Mouse (Mus musculus): Measurements from ENCODE around the gene Olfr824. TPM values are rescaled to one million over a fixed set of nuclear protein-coding genes. Genes with fewer than 3 reads are reported as not detected.
"Not testable (repeated sequence)": the region's sequence is repeated elsewhere in the genome, so short reads cannot be mapped to it uniquely, and the experiment has no call there.

Olfr824 gene
- not detected in 2 replicates for polyA plus RNA-seq (2014; fragmentation: Nextera tagmentation; extraction: Ambion mirVana)

DNA sequence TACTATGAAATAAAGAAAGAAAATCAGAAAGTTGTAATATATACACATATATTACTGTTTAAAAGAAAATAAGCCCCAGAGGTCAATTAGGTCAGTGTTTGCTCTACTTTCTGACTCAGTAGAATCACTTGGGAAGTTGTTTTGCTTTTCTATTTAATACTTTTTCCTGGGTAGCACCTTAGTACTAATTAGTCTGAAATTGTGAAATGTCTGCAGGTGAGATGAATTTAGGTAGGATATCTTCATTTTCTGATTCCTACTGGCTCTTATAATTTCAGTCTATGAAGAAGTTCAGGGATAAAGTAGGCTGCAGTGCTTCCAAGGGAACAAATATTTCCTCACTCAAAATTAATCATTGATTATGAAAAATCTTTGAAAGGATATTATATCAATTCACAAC is at the start of gene Olfr824:
Gene Olfr824 (minus strand): TSS at position 101 of the 400 bp plus-strand sequence.
- not testable (repeated sequence) for H3K4me2 ChIP-seq; H3K9me3 ChIP-seq (replicated peaks; ENCODE audit: control insufficient read depth, low read length); H3K9ac ChIP-seq (ENCODE audit: low read depth, low read length); H3K4me3 ChIP-seq (ENCODE audit: low read depth, low read length); H3K4me1 ChIP-seq (ENCODE audit: control insufficient read depth, insufficient read depth, low read length); H3K27ac ChIP-seq (ENCODE audit: low read depth, low read length); ATAC-seq (replicated peaks; ENCODE audit: insufficient number of reproducible peaks, low FRiP score, low TSS enrichment); H3K27me3 ChIP-seq (ENCODE audit: control insufficient read depth, insufficient read depth, low read length); H3K36me3 ChIP-seq (ENCODE audit: control insufficient read depth, insufficient read depth, low read length)

DNA sequence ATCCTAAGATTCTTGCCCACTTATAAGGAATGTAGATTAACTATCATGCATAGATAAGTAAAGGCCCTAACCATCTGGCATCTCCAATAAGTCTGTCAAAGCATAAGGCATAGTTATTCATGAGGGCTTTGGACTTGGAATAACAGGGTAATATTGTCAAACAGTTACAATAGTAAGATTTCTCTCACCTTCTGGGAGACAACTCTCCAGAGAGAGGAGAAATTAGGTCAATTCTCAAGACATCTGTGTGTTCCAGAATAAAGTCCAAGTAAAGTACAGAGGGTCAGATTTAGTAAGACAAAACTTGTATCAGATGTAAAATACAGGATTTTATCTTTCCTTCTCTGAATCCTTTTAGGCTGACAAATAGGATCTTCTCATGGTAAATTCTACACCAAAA is 36.9 kb upstream of the Olfr824 start, which contains the start of gene Olfr825:
Gene Olfr825 (minus strand): TSS at position 101 of the 400 bp plus-strand sequence.
- ATAC-seq (replicated peaks; ENCODE audit: insufficient number of reproducible peaks, low FRiP score, low TSS enrichment), result no peak
- Histone ChIP-seq H3K36me3 (ENCODE audit: control insufficient read depth, insufficient read depth, low read length) (no peaks in the 10 kb centered on the region), H3K9me3 (replicated peaks; ENCODE audit: control insufficient read depth, low read length) (no peaks in the 10 kb centered on the region)

DNA sequence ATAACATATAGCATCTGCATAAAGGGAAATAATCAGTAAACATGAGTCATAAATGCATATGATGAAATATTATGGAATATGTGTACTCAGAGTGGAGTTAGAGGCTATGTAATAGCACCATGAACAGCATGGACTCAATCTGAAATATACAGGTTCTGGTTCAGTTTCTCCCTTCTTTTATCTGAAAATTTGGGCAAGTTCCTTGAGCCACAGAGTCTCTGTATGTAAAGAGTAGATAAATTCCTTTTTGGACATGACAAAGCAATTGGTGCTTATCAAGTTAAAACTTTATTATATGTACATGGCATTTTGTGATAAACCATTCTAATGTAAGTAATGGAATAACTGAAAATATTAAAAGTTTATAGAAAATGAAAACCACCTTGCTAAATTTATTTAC is 35.4 kb upstream of the Olfr824 start:
- Histone ChIP-seq H3K9ac (ENCODE audit: low read depth, low read length) (no peak overlapping the region), H3K27ac (ENCODE audit: low read depth, low read length) (no peak overlapping the region), H3K4me3 (ENCODE audit: low read depth, low read length) (no peak overlapping the region), H3K4me1 (ENCODE audit: control insufficient read depth, insufficient read depth, low read length) (no peaks in the 10 kb centered on the region), H3K4me2 (no peak overlapping the region), H3K27me3 (ENCODE audit: control insufficient read depth, insufficient read depth, low read length) (no peaks in the 10 kb centered on the region), H3K36me3 (ENCODE audit: control insufficient read depth, insufficient read depth, low read length) (no peaks in the 10 kb centered on the region), H3K9me3 (replicated peaks; ENCODE audit: control insufficient read depth, low read length) (no peaks in the 10 kb centered on the region)
- ATAC-seq (replicated peaks; ENCODE audit: insufficient number of reproducible peaks, low FRiP score, low TSS enrichment), result no peak

More for the DNA sequence above, 36.9 kb upstream of the Olfr824 start, which contains the start of gene Olfr825:
- no peak within 1 kb of the TSS for H3K4me3 ChIP-seq (ENCODE audit: low read depth, low read length)
- H3K27me3 ChIP-seq (ENCODE audit: control insufficient read depth, insufficient read depth, low read length), result no peaks in the 10 kb centered on the region
- H3K4me2 ChIP-seq, result no peak within 1 kb of the TSS
- H3K27ac ChIP-seq (ENCODE audit: low read depth, low read length), result no peak within 1 kb of the TSS
- H3K9ac ChIP-seq (ENCODE audit: low read depth, low read length), result no peak within 1 kb of the TSS
- no peaks in the 10 kb centered on the region for H3K4me1 ChIP-seq (ENCODE audit: control insufficient read depth, insufficient read depth, low read length)

DNA sequence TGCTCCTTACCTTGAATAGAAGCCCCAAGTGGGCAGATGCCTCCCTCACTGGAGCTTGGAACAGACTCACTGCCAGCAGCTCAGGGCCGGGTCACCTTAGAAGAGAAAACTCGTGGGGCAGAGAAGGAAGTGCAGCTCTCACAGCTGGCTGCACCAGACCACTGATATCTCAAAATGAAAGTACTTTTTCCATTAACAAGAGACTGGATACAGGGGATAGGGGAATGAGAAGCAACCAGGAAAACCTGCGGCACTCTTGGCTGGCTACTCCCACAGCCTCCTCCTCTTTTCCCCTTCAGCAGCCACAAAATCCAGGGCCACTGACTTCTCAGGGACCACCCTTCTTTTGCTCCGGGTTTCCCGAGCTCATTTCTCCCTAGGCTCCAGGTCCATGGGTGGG is 14.3 kb upstream of the Olfr824 start:
- WGBS (ENCODE audit: insufficient replicate concordance), result 64% methylated on average over 5 of the region's 5 CpGs
- Histone ChIP-seq H3K27ac (ENCODE audit: low read depth, low read length) (no peak overlapping the region), H3K9ac (ENCODE audit: low read depth, low read length) (no peak overlapping the region), H3K4me2 (no peak overlapping the region), H3K36me3 (ENCODE audit: control insufficient read depth, insufficient read depth, low read length) (no peaks in the 10 kb centered on the region), H3K4me1 (ENCODE audit: control insufficient read depth, insufficient read depth, low read length) (no peaks in the 10 kb centered on the region), H3K9me3 (replicated peaks; ENCODE audit: control insufficient read depth, low read length) (no peaks in the 10 kb centered on the region), H3K4me3 (ENCODE audit: low read depth, low read length) (no peak overlapping the region), H3K27me3 (ENCODE audit: control insufficient read depth, insufficient read depth, low read length) (no peaks in the 10 kb centered on the region)
- no peak for ATAC-seq (replicated peaks; ENCODE audit: insufficient number of reproducible peaks, low FRiP score, low TSS enrichment)

DNA sequence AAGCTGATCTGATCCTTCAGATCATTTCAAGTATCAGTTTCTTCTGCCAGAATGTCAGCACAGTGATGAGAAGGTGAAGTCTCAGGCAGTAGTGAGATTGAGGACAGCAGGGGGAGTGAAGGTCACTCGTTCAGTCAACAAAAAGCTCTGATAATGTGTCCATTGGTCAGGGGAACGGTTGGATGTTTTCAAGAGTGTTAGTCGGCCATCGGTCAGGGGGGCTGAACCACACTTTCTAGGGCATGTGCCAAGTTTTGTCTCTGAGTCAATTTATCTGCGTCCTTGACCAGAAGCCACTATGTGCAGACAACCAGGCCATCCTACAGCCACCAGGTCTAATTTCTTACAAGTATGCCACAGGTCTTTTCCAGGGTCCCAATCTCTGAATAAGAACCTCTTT is 12.7 kb upstream of the Olfr824 start:
- H3K27ac ChIP-seq (ENCODE audit: low read depth, low read length); ATAC-seq (replicated peaks; ENCODE audit: insufficient number of reproducible peaks, low FRiP score, low TSS enrichment); H3K4me3 ChIP-seq (ENCODE audit: low read depth, low read length); H3K9ac ChIP-seq (ENCODE audit: low read depth, low read length); H3K4me1 ChIP-seq (ENCODE audit: control insufficient read depth, insufficient read depth, low read length); H3K27me3 ChIP-seq (ENCODE audit: control insufficient read depth, insufficient read depth, low read length); H3K36me3 ChIP-seq (ENCODE audit: control insufficient read depth, insufficient read depth, low read length); H3K4me2 ChIP-seq; H3K9me3 ChIP-seq (replicated peaks; ENCODE audit: control insufficient read depth, low read length): not testable (repeated sequence)
- WGBS (ENCODE audit: insufficient replicate concordance), result 67% methylated on average over 5 of the region's 5 CpGs

DNA sequence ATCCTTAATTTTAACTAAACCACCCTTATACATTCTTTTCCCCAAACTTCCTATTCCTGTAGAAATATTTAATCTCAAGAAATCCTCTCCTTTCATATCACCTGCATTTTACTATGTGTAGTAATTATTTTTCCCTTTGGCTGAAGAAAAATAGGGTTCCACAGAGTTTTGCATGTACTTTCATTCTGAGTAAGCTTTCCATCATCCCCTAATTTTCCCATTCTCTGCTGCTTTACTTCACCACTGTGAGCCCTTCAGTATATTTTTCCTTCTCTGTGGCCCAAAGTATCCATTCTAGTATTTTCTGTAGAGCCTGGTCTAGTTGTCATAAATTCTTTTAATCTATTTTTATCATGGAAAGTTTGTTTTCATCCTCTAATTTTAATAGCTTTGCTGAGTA is 5.0 kb upstream of the Olfr824 start:
- H3K9me3 ChIP-seq (replicated peaks; ENCODE audit: control insufficient read depth, low read length), result no peaks in the 10 kb centered on the region
- H3K36me3 ChIP-seq (ENCODE audit: control insufficient read depth, insufficient read depth, low read length), result no peaks in the 10 kb centered on the region
- H3K27me3 ChIP-seq (ENCODE audit: control insufficient read depth, insufficient read depth, low read length), result no peaks in the 10 kb centered on the region
- no peak for ATAC-seq (replicated peaks; ENCODE audit: insufficient number of reproducible peaks, low FRiP score, low TSS enrichment)
- no peak overlapping the region for H3K9ac ChIP-seq (ENCODE audit: low read depth, low read length)
- no peak overlapping the region for H3K4me3 ChIP-seq (ENCODE audit: low read depth, low read length)
- no peaks in the 10 kb centered on the region for H3K4me1 ChIP-seq (ENCODE audit: control insufficient read depth, insufficient read depth, low read length)
- H3K27ac ChIP-seq (ENCODE audit: low read depth, low read length), result no peak overlapping the region
- no peak overlapping the region for H3K4me2 ChIP-seq

DNA sequence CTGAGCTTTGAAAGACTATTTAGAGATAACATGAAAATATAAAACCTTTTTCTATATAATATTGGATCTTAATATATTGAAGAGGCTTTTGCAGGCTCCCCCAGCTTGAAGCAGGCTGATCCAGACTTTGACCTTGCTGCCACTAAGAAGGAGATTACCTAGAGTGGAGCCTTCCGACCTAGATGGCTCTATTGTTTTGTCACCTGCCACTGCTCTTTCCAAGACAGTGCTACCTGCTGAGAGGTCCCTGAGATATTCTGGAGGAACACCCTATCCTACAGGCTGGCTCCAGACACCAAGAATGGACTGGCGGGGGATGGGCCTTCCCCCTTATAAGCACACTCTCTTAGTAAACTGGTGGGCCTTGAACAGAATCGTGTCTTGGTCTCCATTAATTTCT is 13.8 kb downstream of the Olfr824 start:
- H3K4me3 ChIP-seq (ENCODE audit: low read depth, low read length); H3K4me2 ChIP-seq; H3K9ac ChIP-seq (ENCODE audit: low read depth, low read length); H3K4me1 ChIP-seq (ENCODE audit: control insufficient read depth, insufficient read depth, low read length); ATAC-seq (replicated peaks; ENCODE audit: insufficient number of reproducible peaks, low FRiP score, low TSS enrichment); H3K36me3 ChIP-seq (ENCODE audit: control insufficient read depth, insufficient read depth, low read length); H3K9me3 ChIP-seq (replicated peaks; ENCODE audit: control insufficient read depth, low read length); H3K27ac ChIP-seq (ENCODE audit: low read depth, low read length); H3K27me3 ChIP-seq (ENCODE audit: control insufficient read depth, insufficient read depth, low read length): not testable (repeated sequence)
- WGBS (ENCODE audit: insufficient replicate concordance), result 60% methylated on average over 3 of the region's 3 CpGs

DNA sequence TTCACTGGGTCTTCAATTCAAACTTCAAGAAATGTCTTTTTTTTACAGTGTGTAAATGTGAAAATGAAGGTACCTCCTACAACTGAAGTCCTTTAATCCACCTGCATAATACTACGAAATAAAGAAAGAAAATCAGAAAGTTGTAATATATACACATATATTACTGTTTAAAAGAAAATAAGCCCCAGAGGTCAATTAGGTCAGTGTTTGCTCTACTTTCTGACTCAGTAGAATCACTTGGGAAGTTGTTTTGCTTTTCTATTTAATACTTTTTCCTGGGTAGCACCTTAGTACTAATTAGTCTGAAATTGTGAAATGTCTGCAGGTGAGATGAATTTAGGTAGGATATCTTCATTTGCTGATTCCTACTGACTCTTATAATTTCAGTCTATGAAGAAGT is 14.5 kb downstream of the Olfr824 start, which contains the start of gene Olfr823:
Gene Olfr823 (minus strand): TSS at position 101 of the 400 bp plus-strand sequence.
- not testable (repeated sequence) for H3K4me3 ChIP-seq (ENCODE audit: low read depth, low read length); H3K9me3 ChIP-seq (replicated peaks; ENCODE audit: control insufficient read depth, low read length); ATAC-seq (replicated peaks; ENCODE audit: insufficient number of reproducible peaks, low FRiP score, low TSS enrichment); H3K27me3 ChIP-seq (ENCODE audit: control insufficient read depth, insufficient read depth, low read length); H3K36me3 ChIP-seq (ENCODE audit: control insufficient read depth, insufficient read depth, low read length); H3K9ac ChIP-seq (ENCODE audit: low read depth, low read length); H3K4me2 ChIP-seq; H3K4me1 ChIP-seq (ENCODE audit: control insufficient read depth, insufficient read depth, low read length); H3K27ac ChIP-seq (ENCODE audit: low read depth, low read length)
- WGBS (ENCODE audit: insufficient replicate concordance), result 73% methylated on average over 1 of the region's 1 CpGs

DNA sequence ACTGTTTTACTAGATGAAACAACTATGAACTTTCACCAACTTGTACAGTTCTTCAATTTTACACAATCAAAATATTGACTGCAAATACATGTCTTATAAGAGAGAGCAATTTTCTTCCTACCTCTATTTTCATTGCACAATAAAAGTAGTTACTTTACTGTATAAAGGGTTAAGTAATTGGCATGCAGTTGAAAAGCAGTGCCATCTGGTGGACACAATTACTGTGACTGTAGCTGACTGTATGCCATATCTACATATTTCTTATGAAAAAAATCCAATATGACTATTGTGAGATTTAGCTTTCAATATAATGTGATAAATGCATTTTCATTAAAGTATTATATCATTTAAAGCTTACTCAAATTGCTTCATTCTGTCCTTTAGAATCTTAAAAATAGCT is 33.7 kb downstream of the Olfr824 start:
- no peak for ATAC-seq (replicated peaks; ENCODE audit: insufficient number of reproducible peaks, low FRiP score, low TSS enrichment)

More for the DNA sequence above, 33.7 kb downstream of the Olfr824 start:
- Histone ChIP-seq H3K27me3 (ENCODE audit: control insufficient read depth, insufficient read depth, low read length) (no peaks in the 10 kb centered on the region), H3K27ac (ENCODE audit: low read depth, low read length) (no peak overlapping the region), H3K9ac (ENCODE audit: low read depth, low read length) (no peak overlapping the region), H3K4me2 (no peak overlapping the region), H3K4me3 (ENCODE audit: low read depth, low read length) (no peak overlapping the region), H3K36me3 (ENCODE audit: control insufficient read depth, insufficient read depth, low read length) (no peaks in the 10 kb centered on the region), H3K4me1 (ENCODE audit: control insufficient read depth, insufficient read depth, low read length) (no peaks in the 10 kb centered on the region), H3K9me3 (replicated peaks; ENCODE audit: control insufficient read depth, low read length) (no peaks in the 10 kb centered on the region)

Data from heart, embryonic 11.5 days (tissue).